In genomic region chr9:56866430-56866829, GRCm38 (mm10) we compare ENCODE assay signal across 13 mouse cellular contexts. TPM values are rescaled to one million over a fixed set of nuclear protein-coding genes. Genes with fewer than 3 reads are reported as not detected.
DNase-seq lines count a peak whose midpoint lies in the region; ATAC-seq lines count a peak whose summit lies in the region.
"Had no signal": no experiment of that assay in that cellular context is flagged by ENCODE, and none has a peak within 500 bp of the region (broad histone marks: within the 10 kb centered on the region; RNA-seq: fewer than 3 reads in every experiment).

No protein-coding gene starts in this region.

- peaks cover 42% of the 10 kb centered on the region for H3K27me3 ChIP-seq in hindbrain, embryonic 12.5 days
- H3K27me3 ChIP-seq in hindbrain, embryonic 11.5 days (ENCODE audit: control insufficient read depth, insufficient read depth, low read length), result peaks cover 12% of the 10 kb centered on the region; the same call in 1 of the 2 replicates
- H3K27me3 ChIP-seq in neural tube, embryonic 13.5 days, result peaks cover 47% of the 10 kb centered on the region
- no peaks in the 10 kb centered on the region for H3K27me3 ChIP-seq in intestine, embryonic 15.5 days (replicated peaks)

- no peaks in the 10 kb centered on the region for H3K9me3 ChIP-seq in hindbrain, embryonic 12.5 days (replicated peaks)
- no peaks in the 10 kb centered on the region for H3K9me3 ChIP-seq in hindbrain, embryonic 11.5 days (ENCODE audit: control insufficient read depth, low read length)
- H3K9me3 ChIP-seq in neural tube, embryonic 13.5 days, result no peaks in the 10 kb centered on the region
- H3K9me3 ChIP-seq in intestine, embryonic 15.5 days, result no peaks in the 10 kb centered on the region
- H3K9me3 ChIP-seq: neural tube, embryonic 12.5 days had no signal

- peak overlapping the region; percentile 50; the same call in 1 of the 2 replicates for H3K4me2 ChIP-seq in hindbrain, embryonic 12.5 days (replicated peaks)
- no peak overlapping the region for H3K4me2 ChIP-seq in hindbrain, embryonic 11.5 days (replicated peaks; ENCODE audit: low read depth, low read length)
- peak overlapping the region; percentile 43 for H3K4me2 ChIP-seq in neural tube, embryonic 13.5 days
- H3K4me2 ChIP-seq in intestine, embryonic 15.5 days (replicated peaks), result peak overlapping the region; percentile 75

- no peak for ATAC-seq in hindbrain, embryonic 12.5 days (ENCODE audit: low FRiP score)
- no peak for ATAC-seq in hindbrain, embryonic 11.5 days (ENCODE audit: low FRiP score)
- ATAC-seq in neural tube, embryonic 13.5 days (ENCODE audit: low read depth), result no peak
- no peak for ATAC-seq in intestine, embryonic 15.5 days

- no peak overlapping the region for H3K9ac ChIP-seq in hindbrain, embryonic 12.5 days
- no peak overlapping the region for H3K9ac ChIP-seq in hindbrain, embryonic 11.5 days (ENCODE audit: low read depth, low read length)
- H3K9ac ChIP-seq in neural tube, embryonic 13.5 days, result no peak overlapping the region
- peak overlapping the region; percentile 64 for H3K9ac ChIP-seq in intestine, embryonic 15.5 days
- H3K9ac ChIP-seq: neural tube, embryonic 12.5 days had no signal

- H3K4me3 ChIP-seq in hindbrain, embryonic 12.5 days, result no peak overlapping the region
- no peak overlapping the region for H3K4me3 ChIP-seq in hindbrain, embryonic 11.5 days (ENCODE audit: low read depth, low read length)
- peak overlapping the region; percentile 32 for H3K4me3 ChIP-seq in neural tube, embryonic 13.5 days
- H3K4me3 ChIP-seq in intestine, embryonic 15.5 days (replicated peaks), result peak overlapping the region; percentile 52
- H3K4me3 ChIP-seq: neural tube, embryonic 12.5 days had no signal

- 85% methylated on average over 5 of the region's 5 CpGs for WGBS in hindbrain, embryonic 12.5 days
- WGBS in hindbrain, embryonic 11.5 days, result 75% methylated on average over 5 of the region's 5 CpGs
- WGBS in neural tube, embryonic 13.5 days, result 83% methylated on average over 5 of the region's 5 CpGs
- WGBS in intestine, embryonic 15.5 days, result 74% methylated on average over 5 of the region's 5 CpGs

- no peaks in the 10 kb centered on the region for H3K36me3 ChIP-seq in hindbrain, embryonic 12.5 days
- H3K36me3 ChIP-seq in hindbrain, embryonic 11.5 days (ENCODE audit: control insufficient read depth, insufficient read depth, low read length), result no peaks in the 10 kb centered on the region
- H3K36me3 ChIP-seq in neural tube, embryonic 13.5 days, result no peaks in the 10 kb centered on the region
- H3K36me3 ChIP-seq in intestine, embryonic 15.5 days, result no peaks in the 10 kb centered on the region
- H3K36me3 ChIP-seq: neural tube, embryonic 12.5 days had no signal

- H3K27ac ChIP-seq in hindbrain, embryonic 12.5 days, result no peak overlapping the region
- H3K27ac ChIP-seq in hindbrain, embryonic 11.5 days (ENCODE audit: low read depth, low read length), result no peak overlapping the region
- H3K27ac ChIP-seq in neural tube, embryonic 13.5 days (replicated peaks), result no peak overlapping the region
- no peak overlapping the region for H3K27ac ChIP-seq in intestine, embryonic 15.5 days
- H3K27ac ChIP-seq: neural tube, embryonic 12.5 days had no signal

- peaks cover 29% of the 10 kb centered on the region for H3K4me1 ChIP-seq in hindbrain, embryonic 12.5 days
- peaks cover 2% of the 10 kb centered on the region; the same call in 1 of the 2 replicates for H3K4me1 ChIP-seq in hindbrain, embryonic 11.5 days (replicated peaks; ENCODE audit: control insufficient read depth, insufficient read depth, low read length)
- H3K4me1 ChIP-seq in neural tube, embryonic 13.5 days (replicated peaks), result peaks cover 38% of the 10 kb centered on the region
- peaks cover 69% of the 10 kb centered on the region for H3K4me1 ChIP-seq in intestine, embryonic 15.5 days (replicated peaks)

- DNase-seq in hindbrain, embryonic 11.5 days (ENCODE audit: low spot score), result no peak
- DNase-seq in neural tube, embryonic 10.5 days (ENCODE audit: extremely low spot score, low spot score), result no peak
- no peak for DNase-seq in cerebellum, postnatal 25 days
- DNase-seq in spleen, postnatal 36 days (ENCODE audit: low spot score in 2 of 2), result no peak
- DNase-seq: adrenal gland, adult 2 months; cerebellum, adult 11 months; kidney, adult 8-10 months; thymus, postnatal 36 days had no signal

RNA-seq across cellular contexts. Expression of gene Cspg4, which starts 1.6 kb away (rescaled TPM):
- polyA plus RNA-seq in hindbrain, embryonic 12.5 days (2016; fragmentation: Nextera tagmentation; extraction: Ambion mirVana), result 6.8 and 8.9 TPM in 2 replicates
- polyA plus RNA-seq in hindbrain, embryonic 11.5 days (2014; fragmentation: Nextera tagmentation; extraction: Ambion mirVana), result 2.6 and 2.7 TPM in 2 replicates
- polyA plus RNA-seq in neural tube, embryonic 13.5 days (2015; fragmentation: Nextera tagmentation; extraction: Ambion mirVana), result 6.0 and 6.5 TPM in 2 replicates
- 19.0 and 20.1 TPM in 2 replicates for polyA plus RNA-seq in intestine, embryonic 15.5 days (2015; fragmentation: Nextera tagmentation; extraction: Ambion mirVana)

RNA-seq across cellular contexts. Expression of gene Odf3l1, which starts 2.0 kb away (rescaled TPM):
- polyA plus RNA-seq in hindbrain, embryonic 12.5 days (2016; fragmentation: Nextera tagmentation; extraction: Ambion mirVana), result 0.29 and 0.54 TPM in 2 replicates
- polyA plus RNA-seq in hindbrain, embryonic 11.5 days (2014; fragmentation: Nextera tagmentation; extraction: Ambion mirVana), result 0.36 and 0.37 TPM in 2 replicates
- polyA plus RNA-seq in neural tube, embryonic 13.5 days (2015; fragmentation: Nextera tagmentation; extraction: Ambion mirVana), result 0.28 TPM in 1 of 2 replicates, not detected in the other
- 1.2 and 1.3 TPM in 2 replicates for polyA plus RNA-seq in intestine, embryonic 15.5 days (2015; fragmentation: Nextera tagmentation; extraction: Ambion mirVana)
- polyA plus RNA-seq: embryonic facial prominence, embryonic 11.5 days; neural tube, embryonic 12.5 days had no signal

Comparison
In these comparisons a context has a peak if more than half of its experiments do, and no peak if none do; other contexts are left out.
1. H3K4me3 ChIP-seq: peak in neural tube, embryonic 13.5 days (single experiment) and intestine, embryonic 15.5 days (single experiment); none in hindbrain, embryonic 12.5 days (single experiment) and hindbrain, embryonic 11.5 days (single experiment).